Mouse (Mus musculus) embryonic facial prominence, embryonic 10.5 days (tissue): ENCODE measurements around the gene Elovl2. TPM values are rescaled to one million over a fixed set of nuclear protein-coding genes. Genes with fewer than 3 reads are reported as not detected.

Experiments used
- DNase-seq: peaks from one replicate; pipeline ENCODE4 v3.0.0-alpha.2; 2017; ENCODE audit warnings: low spot score
- H3K27ac ChIP-seq: fragments of 300-500 bp; sonication (generic); replicated peaks from 2 replicates; pipeline ENCODE4 v1.5.1; 2016; ENCODE audit warnings: mild to moderate bottlenecking
- H3K27me3 ChIP-seq: fragments of 300-500 bp; sonication (generic); replicated peaks from 2 replicates; pipeline ENCODE4 v1.6.1; 2016; ENCODE audit warnings: low read depth, mild to moderate bottlenecking; ENCODE audit not compliant: poor library complexity, severe bottlenecking
- H3K36me3 ChIP-seq: fragments of 300-500 bp; sonication (generic); replicated peaks from 2 replicates; pipeline ENCODE4 v1.6.1; 2016; ENCODE audit warnings: mild to moderate bottlenecking, moderate library complexity
- H3K4me1 ChIP-seq: fragments of 300-500 bp; sonication (generic); 2 replicates; pipeline ENCODE4 v1.6.1; 2016
- H3K4me3 ChIP-seq: fragments of 300-500 bp; sonication (generic); 2 replicates; pipeline ENCODE4 v1.5.1; 2016; ENCODE audit warnings: mild to moderate bottlenecking, moderate library complexity
- H3K9me3 ChIP-seq: fragments of 300-500 bp; sonication (generic); 2 replicates; pipeline ENCODE4 v1.6.1; 2016; ENCODE audit warnings: mild to moderate bottlenecking
- WGBS: fragments of 180-500 bp; shearing (Covaris S2); methylation state at CpG from one replicate; pipeline ENCODE4 v1.1.7; 2016; 5-methylcytosine and 5-hydroxymethylcytosine counted together
- polyA plus RNA-seq: library from polyadenylated mRNA; unstranded; fragments of >200 nt; fragmentation: Nextera tagmentation; extraction: Ambion mirVana; gene quantifications from 2 replicates; pipeline ENCODE4 v1.2.1, GENCODE M21; 2016

The Elovl2 gene
- polyA plus RNA-seq, 1 experiment from 2014 or later: 27.5 TPM

DNA sequence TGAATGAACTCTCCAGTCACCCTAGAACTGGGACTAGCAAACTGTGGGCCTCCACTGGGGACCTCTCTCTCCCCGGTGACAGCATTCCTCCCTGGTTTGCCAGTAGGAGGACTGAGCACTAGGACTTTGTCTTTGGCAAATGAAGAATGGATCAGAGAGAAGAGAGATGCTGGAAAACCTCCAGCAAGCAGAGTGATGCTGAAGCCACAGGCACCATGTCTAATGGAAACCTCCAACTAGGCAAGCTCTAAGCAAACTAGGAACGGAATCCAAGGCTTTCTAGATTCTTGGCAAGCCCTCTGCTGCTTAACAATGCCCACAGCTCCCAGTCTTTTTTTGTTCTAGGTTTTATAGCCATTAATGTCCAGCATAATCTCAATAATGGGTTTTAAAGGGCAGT, 19.3 kb downstream of the Elovl2 start:
- H3K9me3 ChIP-seq: no peaks in the 10 kb centered on the region
- peaks cover 30% of the 10 kb centered on the region for H3K4me1 ChIP-seq
- WGBS: 86% methylated on average over 2 of the region's 2 CpGs
- H3K27ac ChIP-seq: no peak overlapping the region
- H3K36me3 ChIP-seq: peaks cover 8% of the 10 kb centered on the region; the same call in 1 of the 2 replicates
- no peak overlapping the region for H3K4me3 ChIP-seq
- no peak for DNase-seq
- H3K27me3 ChIP-seq: no peaks in the 10 kb centered on the region

DNA sequence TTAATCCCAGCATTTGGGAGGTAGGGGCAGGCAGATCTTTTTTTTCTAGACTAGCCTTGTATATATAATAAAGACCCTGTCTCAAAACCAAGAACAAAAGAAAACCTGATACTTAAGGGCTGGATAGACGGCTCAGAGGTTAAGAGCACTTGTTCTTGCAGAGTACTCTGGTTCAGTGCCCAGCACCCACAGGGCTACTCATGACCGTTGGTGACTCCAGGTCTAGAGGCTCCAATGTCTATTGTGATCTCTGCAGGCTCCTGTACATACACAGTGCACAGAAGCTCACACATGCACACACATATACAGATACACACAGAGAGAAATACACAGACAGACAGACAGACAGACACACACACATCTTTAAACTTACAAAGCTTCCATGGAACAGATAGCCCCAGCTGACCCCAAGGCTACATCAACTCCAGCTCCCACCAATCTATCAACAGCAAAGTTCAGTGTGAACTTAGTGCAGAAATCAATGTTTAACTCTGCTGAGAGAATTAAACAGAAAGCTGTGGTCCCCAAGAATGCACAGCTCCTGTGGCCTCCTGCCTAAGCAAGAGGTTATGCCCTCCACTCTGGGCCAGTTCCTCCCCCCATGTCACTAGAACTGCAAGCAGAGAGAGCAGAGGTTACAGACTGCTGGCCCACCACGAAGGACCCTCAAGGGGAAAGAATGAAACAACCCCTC, 24.4 kb downstream of the Elovl2 start:
- Histone ChIP-seq H3K4me3 (no peak overlapping the region), H3K36me3 (peaks cover 31% of the 10 kb centered on the region), H3K9me3 (no peaks in the 10 kb centered on the region), H3K4me1 (no peaks in the 10 kb centered on the region), H3K27ac (no peak overlapping the region), H3K27me3 (no peaks in the 10 kb centered on the region)
- DNase-seq: no peak
- WGBS: 73% methylated on average over 3 of the region's 3 CpGs

DNA sequence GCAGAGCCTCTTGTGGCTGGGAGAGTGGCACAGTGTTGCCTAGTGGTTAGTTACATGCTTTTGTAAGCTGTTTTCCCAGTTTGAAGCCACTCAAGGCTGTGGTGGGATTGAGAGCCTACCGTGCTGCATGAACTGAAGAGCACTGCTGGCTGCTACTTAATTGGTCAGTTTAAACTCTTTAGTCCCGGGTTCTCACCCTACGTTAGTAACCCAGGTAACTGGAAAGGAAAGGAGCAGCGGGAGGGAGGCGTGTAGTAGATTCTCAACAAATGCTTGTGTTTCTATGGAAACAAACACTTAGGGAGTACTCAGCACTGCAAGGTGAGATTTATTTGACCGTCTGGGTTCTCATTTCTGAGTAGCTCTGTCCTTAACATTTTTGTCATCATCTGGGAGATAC, 32.3 kb downstream of the Elovl2 start:
- Histone ChIP-seq H3K4me1 (no peaks in the 10 kb centered on the region), H3K36me3 (peaks cover 82% of the 10 kb centered on the region), H3K9me3 (no peaks in the 10 kb centered on the region), H3K27me3 (no peaks in the 10 kb centered on the region), H3K4me3 (no peak overlapping the region), H3K27ac (no peak overlapping the region)
- no peak for DNase-seq
- 87% methylated on average over 6 of the region's 6 CpGs for WGBS

DNA sequence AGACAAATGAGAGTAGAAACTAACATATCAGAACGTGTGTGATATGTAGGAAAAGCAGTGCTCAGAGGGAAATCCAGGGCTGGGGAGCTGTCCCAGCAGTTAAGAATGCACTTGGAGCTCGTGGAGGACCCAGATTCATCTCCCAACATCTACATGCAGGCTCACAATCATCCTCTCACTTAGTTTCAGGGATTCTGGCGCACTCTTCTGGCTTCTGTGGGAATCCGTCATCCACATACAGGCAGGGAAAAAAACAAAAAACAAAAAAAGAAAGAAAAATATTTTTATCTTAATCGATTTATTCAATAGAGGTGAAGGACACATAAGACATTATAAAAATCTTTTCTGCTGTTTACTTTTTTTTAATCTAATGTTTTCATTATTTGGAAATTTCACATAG, 61.8 kb downstream of the Elovl2 start:
- Histone ChIP-seq H3K4me3 (no peak overlapping the region), H3K27ac (no peak overlapping the region), H3K27me3 (no peaks in the 10 kb centered on the region), H3K9me3 (no peaks in the 10 kb centered on the region), H3K4me1 (no peaks in the 10 kb centered on the region), H3K36me3 (no peaks in the 10 kb centered on the region)
- 72% methylated on average over 5 of the region's 5 CpGs for WGBS
- DNase-seq: no peak

DNA sequence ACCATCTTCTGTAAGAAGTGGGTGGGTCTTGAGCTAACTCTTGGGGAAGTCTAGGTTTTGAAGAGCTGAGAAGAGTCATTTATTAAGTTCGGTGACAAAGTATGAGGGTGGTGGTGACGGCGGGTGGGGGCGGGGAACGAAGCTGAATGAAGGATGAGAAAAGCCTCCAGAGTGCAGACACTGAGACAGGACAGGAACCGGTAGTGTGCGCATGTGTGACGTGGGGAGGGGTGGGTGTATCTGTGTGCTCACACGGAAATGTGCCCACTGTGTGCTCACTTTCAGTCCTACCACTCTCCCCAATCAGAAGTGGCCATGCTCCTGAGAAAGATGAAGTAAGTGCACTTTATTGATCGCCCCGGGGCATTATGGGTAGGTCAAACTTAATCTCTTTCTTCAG, 67.1 kb downstream of the Elovl2 start:
- H3K9me3 ChIP-seq: no peaks in the 10 kb centered on the region
- WGBS: 85% methylated on average over 11 of the region's 11 CpGs
- no peaks in the 10 kb centered on the region for H3K4me1 ChIP-seq
- no peaks in the 10 kb centered on the region for H3K36me3 ChIP-seq
- no peak overlapping the region for H3K4me3 ChIP-seq
- DNase-seq: no peak
- no peaks in the 10 kb centered on the region for H3K27me3 ChIP-seq
- H3K27ac ChIP-seq: no peak overlapping the region

DNA sequence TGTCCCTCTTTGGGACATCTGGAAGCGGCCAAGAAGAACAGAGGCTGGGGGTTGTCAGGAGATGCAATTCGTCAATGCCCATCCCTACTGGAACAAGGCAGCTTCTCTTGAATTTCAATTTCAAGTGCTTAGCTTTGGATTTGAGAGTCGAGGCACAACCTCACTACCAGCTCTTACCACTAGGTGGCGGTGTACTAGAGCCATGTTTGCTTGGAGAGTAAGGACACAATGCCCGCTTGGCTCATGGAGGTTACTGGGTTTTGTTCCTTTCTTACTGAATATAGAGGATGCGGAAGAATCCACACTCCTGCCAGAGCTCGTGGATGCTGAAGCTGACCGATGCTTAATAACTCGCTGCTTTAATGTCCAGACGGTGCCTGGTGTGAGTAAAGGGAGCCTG, 73.9 kb downstream of the Elovl2 start:
- no peak overlapping the region for H3K4me3 ChIP-seq
- H3K27ac ChIP-seq: no peak overlapping the region
- 75% methylated on average over 10 of the region's 10 CpGs for WGBS
- no peaks in the 10 kb centered on the region for H3K27me3 ChIP-seq
- peak; percentile 60 for DNase-seq
- no peaks in the 10 kb centered on the region for H3K9me3 ChIP-seq
- H3K36me3 ChIP-seq: no peaks in the 10 kb centered on the region
- H3K4me1 ChIP-seq: no peaks in the 10 kb centered on the region

DNA sequence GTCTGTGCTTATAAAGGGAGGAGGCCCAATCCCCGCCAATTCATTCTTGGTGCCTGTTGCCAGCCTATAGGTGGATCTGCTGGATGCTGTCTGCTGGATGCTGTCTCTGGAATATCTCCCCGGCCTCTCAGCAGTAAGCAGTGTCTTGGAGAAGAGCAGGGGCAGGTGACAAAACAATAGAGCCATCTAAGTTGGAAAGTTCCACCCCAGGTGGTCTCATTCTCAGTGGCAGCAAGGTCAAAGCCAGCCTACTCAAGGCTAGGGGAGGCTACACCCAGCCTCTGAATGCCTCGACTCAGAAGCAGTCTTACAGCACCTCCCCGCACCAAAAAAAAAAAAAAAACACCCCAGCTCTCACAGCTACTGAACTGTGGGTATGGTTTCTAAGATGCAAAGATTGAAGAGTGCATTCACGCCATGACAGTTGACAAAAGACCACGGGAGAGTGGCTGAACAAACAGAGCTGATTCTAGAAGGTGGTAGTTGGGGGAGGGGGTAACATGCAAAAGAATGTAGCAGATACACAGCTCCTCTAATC, 74.7 kb downstream of the Elovl2 start:
- H3K27ac ChIP-seq: no peak overlapping the region
- H3K4me1 ChIP-seq: no peaks in the 10 kb centered on the region
- no peaks in the 10 kb centered on the region for H3K36me3 ChIP-seq
- no peak for DNase-seq
- WGBS: 78% methylated on average over 6 of the region's 6 CpGs
- no peaks in the 10 kb centered on the region for H3K9me3 ChIP-seq
- no peak overlapping the region for H3K4me3 ChIP-seq
- H3K27me3 ChIP-seq: no peaks in the 10 kb centered on the region

DNA sequence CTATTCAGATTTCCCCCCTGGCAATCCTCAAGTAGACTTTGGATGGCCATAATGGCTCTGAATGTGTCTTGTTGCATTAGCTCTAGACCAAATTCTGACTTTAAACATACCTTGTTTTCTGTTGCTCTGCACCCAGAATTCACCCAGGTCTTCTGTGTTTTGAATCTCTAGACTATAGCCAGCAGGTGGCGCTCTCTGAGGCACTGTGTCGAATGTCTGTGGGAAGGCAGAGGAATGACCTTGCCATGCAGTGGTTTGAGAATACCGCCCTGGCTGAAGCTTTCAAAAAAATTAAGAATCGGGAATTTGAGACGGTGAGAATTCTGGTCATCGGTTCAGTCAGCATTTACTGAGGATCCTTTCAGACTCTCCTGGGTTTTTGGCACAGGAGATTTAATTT, 85.3 kb downstream of the Elovl2 start:
- no peaks in the 10 kb centered on the region for H3K9me3 ChIP-seq
- no peaks in the 10 kb centered on the region for H3K4me1 ChIP-seq
- peak; percentile 80 for DNase-seq
- no peaks in the 10 kb centered on the region for H3K36me3 ChIP-seq
- no peak overlapping the region for H3K4me3 ChIP-seq
- WGBS: 11% methylated on average over 6 of the region's 6 CpGs
- H3K27me3 ChIP-seq: no peaks in the 10 kb centered on the region
- no peak overlapping the region for H3K27ac ChIP-seq

Other genes with a start within 250 kb of the Elovl2 start
- 65.7 and 71.1 TPM in 2 replicates for gene Pak1ip1, start 219.4 kb downstream of the Elovl2 start, polyA plus RNA-seq
- gene Tmem14c, start 204.1 kb downstream of the Elovl2 start, polyA plus RNA-seq: 195 and 202 TPM in 2 replicates
- 0.94 and 0.95 TPM in 2 replicates for gene Mak, start 140.7 kb downstream of the Elovl2 start, polyA plus RNA-seq
- gene Gcm2, start 109.4 kb downstream of the Elovl2 start, polyA plus RNA-seq: 0.06 TPM in 1 of 2 replicates, not detected in the other
- gene Sycp2l, start 106.1 kb downstream of the Elovl2 start, polyA plus RNA-seq: 0.12 TPM in 1 of 2 replicates, not detected in the other
- 11.3 and 12.1 TPM in 2 replicates for gene Smim13, start 29.4 kb upstream of the Elovl2 start, polyA plus RNA-seq
- gene Gm17364, start 53.6 kb upstream of the Elovl2 start, polyA plus RNA-seq: not detected in 2 replicates